In genomic region chr12:71429561-71430200, GRCm38 (mm10) we compare ENCODE assay signal across 12 mouse cellular contexts.
A peak's percentile ranks its signal among the peaks of the same experiment; 100 is the strongest.
DNase-seq lines count a peak whose midpoint lies in the region; ATAC-seq and TF ChIP-seq lines count a peak whose summit lies in the region.
"Had no signal": no experiment of that assay in that cellular context is flagged by ENCODE, and none has a peak within 500 bp of the region (broad histone marks: within the 10 kb centered on the region; RNA-seq: fewer than 3 reads in every experiment).

No protein-coding gene starts in this region.

- H3K4me2 ChIP-seq in midbrain, embryonic 12.5 days (replicated peaks): no peak overlapping the region
- no peak overlapping the region for H3K4me2 ChIP-seq in midbrain, embryonic 16.5 days (ENCODE audit: low read length)
- H3K4me2 ChIP-seq in hindbrain, embryonic 14.5 days (replicated peaks): no peak overlapping the region
- no peak overlapping the region for H3K4me2 ChIP-seq in stomach, postnatal 0 days (replicated peaks; ENCODE audit: low read depth)
- H3K4me2 ChIP-seq: liver, embryonic 11.5 days had no signal

- H3K36me3 ChIP-seq in midbrain, embryonic 12.5 days: no peaks in the 10 kb centered on the region
- H3K36me3 ChIP-seq in midbrain, embryonic 16.5 days (ENCODE audit: control insufficient read depth, insufficient read depth, low read length): no peaks in the 10 kb centered on the region
- H3K36me3 ChIP-seq in hindbrain, embryonic 14.5 days (replicated peaks; ENCODE audit: control insufficient read depth, insufficient read depth): no peaks in the 10 kb centered on the region
- H3K36me3 ChIP-seq in stomach, postnatal 0 days (ENCODE audit: control insufficient read depth, insufficient read depth, low read length): no peaks in the 10 kb centered on the region

- H3K9ac ChIP-seq in midbrain, embryonic 12.5 days (replicated peaks): no peak overlapping the region
- no peak overlapping the region for H3K9ac ChIP-seq in midbrain, embryonic 16.5 days (ENCODE audit: low read depth, low read length)
- no peak overlapping the region for H3K9ac ChIP-seq in hindbrain, embryonic 14.5 days
- H3K9ac ChIP-seq in stomach, postnatal 0 days (ENCODE audit: low read length): no peak overlapping the region

- peak overlapping the region; percentile 22 for H3K27ac ChIP-seq in midbrain, embryonic 12.5 days (replicated peaks)
- no peak overlapping the region for H3K27ac ChIP-seq in midbrain, embryonic 16.5 days (ENCODE audit: low read length)
- peak overlapping the region; percentile 15; the same call in 1 of the 2 replicates for H3K27ac ChIP-seq in hindbrain, embryonic 14.5 days
- H3K27ac ChIP-seq in stomach, postnatal 0 days (replicated peaks): no peak overlapping the region

- peak; percentile 71 for DNase-seq in embryo, embryonic 9.5 days (ENCODE audit: extremely low spot score)
- no peak for DNase-seq in hindbrain, embryonic 14.5 days (ENCODE audit: low spot score)
- DNase-seq in stomach, postnatal 0 days (ENCODE audit: low spot score): peak; percentile 16
- DNase-seq in testis, postnatal 14 days (ENCODE audit: low spot score): no peak
- no peak for DNase-seq in lung, postnatal 36 days
- DNase-seq: adrenal gland, postnatal 14 days; heart, adult 11 months; thymus, postnatal 14 days had no signal

- H3K4me1 ChIP-seq in midbrain, embryonic 12.5 days: peaks cover 32% of the 10 kb centered on the region
- peaks cover 11% of the 10 kb centered on the region for H3K4me1 ChIP-seq in midbrain, embryonic 16.5 days (ENCODE audit: control insufficient read depth, insufficient read depth, low read length)
- H3K4me1 ChIP-seq in hindbrain, embryonic 14.5 days (replicated peaks; ENCODE audit: control insufficient read depth, insufficient read depth, low read length): peaks cover 25% of the 10 kb centered on the region
- no peaks in the 10 kb centered on the region for H3K4me1 ChIP-seq in stomach, postnatal 0 days (replicated peaks; ENCODE audit: control insufficient read depth, insufficient read depth)

- H3K9me3 ChIP-seq in midbrain, embryonic 12.5 days: no peaks in the 10 kb centered on the region
- no peaks in the 10 kb centered on the region for H3K9me3 ChIP-seq in midbrain, embryonic 16.5 days (replicated peaks; ENCODE audit: control insufficient read depth, low read length, poor library complexity, severe bottlenecking)
- H3K9me3 ChIP-seq in hindbrain, embryonic 14.5 days (ENCODE audit: control insufficient read depth, low read length): no peaks in the 10 kb centered on the region
- H3K9me3 ChIP-seq in stomach, postnatal 0 days (ENCODE audit: control insufficient read depth, low read length): no peaks in the 10 kb centered on the region

- no peak overlapping the region for H3K4me3 ChIP-seq in midbrain, embryonic 12.5 days
- no peak overlapping the region for H3K4me3 ChIP-seq in midbrain, embryonic 16.5 days (ENCODE audit: low read depth, low read length)
- H3K4me3 ChIP-seq in hindbrain, embryonic 14.5 days (replicated peaks; ENCODE audit: low read length): no peak overlapping the region
- H3K4me3 ChIP-seq in stomach, postnatal 0 days (ENCODE audit: low read depth, low read length): no peak overlapping the region

- no peak; the same call in 1 of the 2 replicates for ATAC-seq in midbrain, embryonic 12.5 days (ENCODE audit: low FRiP score, low read depth)
- no peak for ATAC-seq in midbrain, embryonic 16.5 days
- ATAC-seq in hindbrain, embryonic 14.5 days (ENCODE audit: low FRiP score): no peak
- ATAC-seq in stomach, postnatal 0 days (ENCODE audit: low FRiP score, low TSS enrichment): no peak
- ATAC-seq in megakaryocyte-erythroid progenitor cell, adult 5-6 weeks (replicated peaks; ENCODE audit: low FRiP score, low TSS enrichment, poor library complexity, severe bottlenecking): no peak

- TF ChIP-seq EP300 in stomach, postnatal 0 days (optimal IDR thresholded peaks at IDR 0.05): no peak

- 0 out of 2 replicates have a peak, but pooled peaks cover 4% of the 10 kb centered on the region for H3K27me3 ChIP-seq in midbrain, embryonic 12.5 days
- H3K27me3 ChIP-seq in midbrain, embryonic 16.5 days (ENCODE audit: control insufficient read depth, insufficient read depth, low read depth, low read length): no peaks in the 10 kb centered on the region
- H3K27me3 ChIP-seq in hindbrain, embryonic 14.5 days (ENCODE audit: control insufficient read depth, insufficient read depth, low read length): no peaks in the 10 kb centered on the region
- H3K27me3 ChIP-seq in stomach, postnatal 0 days (ENCODE audit: control insufficient read depth, insufficient read depth, low read length): no peaks in the 10 kb centered on the region

- no peak for TF ChIP-seq CTCF in stomach, postnatal 0 days (IDR thresholded peaks at IDR 0.05; ENCODE audit: low read depth)

- 38% methylated on average over 13 of the region's 13 CpGs for WGBS in midbrain, embryonic 12.5 days
- WGBS in midbrain, embryonic 16.5 days: 36% methylated on average over 13 of the region's 13 CpGs
- WGBS in hindbrain, embryonic 14.5 days: 24% methylated on average over 13 of the region's 13 CpGs
- WGBS in stomach, postnatal 0 days: 44% methylated on average over 13 of the region's 13 CpGs

Comparison
In these comparisons a context has a peak if more than half of its experiments do, and no peak if none do; other contexts are left out.
1. H3K27ac ChIP-seq: peak in midbrain, embryonic 12.5 days (single experiment) and hindbrain, embryonic 14.5 days (single experiment); none in midbrain, embryonic 16.5 days (single experiment) and stomach, postnatal 0 days (single experiment).
2. DNase-seq: peak in embryo, embryonic 9.5 days (single experiment) and stomach, postnatal 0 days (single experiment); none in hindbrain, embryonic 14.5 days (single experiment), testis, postnatal 14 days (single experiment) and lung, postnatal 36 days (single experiment).